Mouse (Mus musculus) testis, adult 2 months (tissue): Measurements from ENCODE around the gene Pttg1.

Source experiments
- CTCF ChIP-seq: fragments of 200-500 bp; IDR thresholded peaks from 2 replicates; pipeline ENCODE4 v1.5.1; 2012; ENCODE audit warnings: low read depth, mild to moderate bottlenecking, inconsistent platforms, low read length, moderate library complexity; ENCODE audit not compliant: control insufficient read depth, insufficient read depth, insufficient replicate concordance
- POLR2A ChIP-seq: fragments of 200-500 bp; IDR thresholded peaks from 2 replicates; pipeline ENCODE4 v1.6.1; 2012; ENCODE audit warnings: low read depth, mild to moderate bottlenecking, inconsistent platforms, low read length, moderate library complexity; ENCODE audit not compliant: control insufficient read depth

- TF ChIP-seq CTCF (no peak), POLR2A (no peak)
Observed at GRCm38 (mm10) chr11:43379911-43380485, 46.1 kb downstream of the Pttg1 start.
